Comparison of ENCODE assay signal across 12 mouse cellular contexts in the genomic region with DNA sequence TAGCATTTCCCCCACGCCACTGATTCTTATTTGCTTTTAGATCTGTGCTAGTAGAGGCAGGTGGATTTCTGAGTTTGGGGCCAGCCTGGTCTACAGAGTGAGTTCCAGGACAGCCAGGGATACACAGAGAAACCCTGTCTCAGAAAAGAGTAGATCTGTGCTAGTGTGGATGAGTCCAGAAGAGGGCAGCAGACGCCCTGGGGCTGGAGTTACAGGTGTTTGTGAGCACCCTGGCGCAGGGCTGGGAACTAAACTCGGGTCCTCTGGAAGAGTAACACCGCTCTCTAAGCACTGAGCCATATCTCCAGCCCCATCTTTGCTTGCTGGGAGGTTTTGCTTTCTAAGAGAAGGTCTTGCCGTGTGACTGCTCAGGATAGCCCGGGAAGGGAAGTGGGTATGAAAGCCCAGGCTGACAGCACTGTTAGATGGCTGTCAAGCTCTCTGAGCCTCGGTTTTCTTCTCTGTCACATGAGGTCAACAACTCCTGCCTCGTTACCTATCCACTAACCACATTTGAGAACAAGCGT. TPM values are rescaled to one million over a fixed set of nuclear protein-coding genes. Genes with fewer than 3 reads are reported as not detected.
DNase-seq lines count a peak whose midpoint lies in the region; ATAC-seq lines count a peak whose summit lies in the region.
"Had no signal": no experiment of that assay in that cellular context is flagged by ENCODE, and none has a peak within 500 bp of the region (broad histone marks: within the 10 kb centered on the region; RNA-seq: fewer than 3 reads in every experiment).

No protein-coding gene starts in this region.

- peak overlapping the region; percentile 71 for H3K9ac ChIP-seq in heart, embryonic 13.5 days
- H3K9ac ChIP-seq: neural tube, embryonic 12.5 days had no signal

- DNase-seq in heart, postnatal 10 days, result no peak
- peak; percentile 44 for DNase-seq in thymus, postnatal 4 days
- no peak for DNase-seq in thymus, postnatal 0 days (ENCODE audit: low spot score)
- DNase-seq in induced T-regulatory cell, adult 2 months (ENCODE audit: low read depth), result peak; percentile 48
- DNase-seq in embryo, embryonic 10.5 days (ENCODE audit: low spot score), result no peak
- DNase-seq in right cerebral cortex, postnatal 36 days (ENCODE audit: low spot score in 2 of 2), result no peak
- DNase-seq: gastrocnemius, postnatal 25 days had no signal

- no peaks in the 10 kb centered on the region for H3K9me3 ChIP-seq in heart, embryonic 13.5 days
- H3K9me3 ChIP-seq: forebrain, embryonic 10.5 days; neural tube, embryonic 12.5 days had no signal

- ATAC-seq in heart, embryonic 13.5 days (ENCODE audit: extremely low read depth, insufficient number of reproducible peaks, low FRiP score, low TSS enrichment), result no peak

- peak overlapping the region; percentile 41; the same call in 1 of the 2 replicates for H3K4me2 ChIP-seq in heart, embryonic 13.5 days
- H3K4me2 ChIP-seq: midbrain, embryonic 11.5 days; neural tube, embryonic 12.5 days had no signal

- H3K36me3 ChIP-seq in heart, embryonic 13.5 days, result peaks cover 11% of the 10 kb centered on the region
- H3K36me3 ChIP-seq: forebrain, embryonic 10.5 days; neural tube, embryonic 12.5 days had no signal

- intact Hi-C loops in heart, postnatal 10 days (cut with DNase I), result no loop called here

- WGBS in heart, embryonic 13.5 days, result 80% methylated on average over 10 of the region's 10 CpGs

- H3K27me3 ChIP-seq in heart, embryonic 13.5 days (replicated peaks), result no peaks in the 10 kb centered on the region
- H3K27me3 ChIP-seq: neural tube, embryonic 12.5 days; Patski had no signal

- H3K4me1 ChIP-seq in heart, embryonic 13.5 days, result peaks cover 85% of the 10 kb centered on the region

- peak overlapping the region; percentile 93 for H3K27ac ChIP-seq in heart, embryonic 13.5 days (replicated peaks)
- H3K27ac ChIP-seq: forebrain, embryonic 10.5 days; neural tube, embryonic 12.5 days had no signal

- no peak overlapping the region for H3K4me3 ChIP-seq in heart, embryonic 13.5 days
- H3K4me3 ChIP-seq: forebrain, embryonic 10.5 days; neural tube, embryonic 12.5 days had no signal

RNA-seq across cellular contexts. Expression of gene Hk1, which starts 50.8 kb away (rescaled TPM):
- polyA plus RNA-seq in heart, embryonic 13.5 days (2015; fragmentation: Nextera tagmentation; extraction: Ambion mirVana), result 163 and 170 TPM in 2 replicates
- total RNA-seq in heart, postnatal 10 days (2021), result 100 to 1,000 TPM; 167 to 178 TPM
- 37.2 and 37.4 TPM in 2 replicates for polyA plus RNA-seq in thymus, postnatal 0 days (2015; fragmentation: Nextera tagmentation; extraction: Ambion mirVana)

Comparison
In these comparisons a context has a peak if more than half of its experiments do, and no peak if none do; other contexts are left out.
1. DNase-seq: peak in thymus, postnatal 4 days (single experiment) and induced T-regulatory cell, adult 2 months (single experiment); none in heart, postnatal 10 days (0 of 2), thymus, postnatal 0 days (single experiment), embryo, embryonic 10.5 days (single experiment) and right cerebral cortex, postnatal 36 days (0 of 2).